9 mouse cellular contexts compared by ENCODE assay signal in the genomic region with DNA sequence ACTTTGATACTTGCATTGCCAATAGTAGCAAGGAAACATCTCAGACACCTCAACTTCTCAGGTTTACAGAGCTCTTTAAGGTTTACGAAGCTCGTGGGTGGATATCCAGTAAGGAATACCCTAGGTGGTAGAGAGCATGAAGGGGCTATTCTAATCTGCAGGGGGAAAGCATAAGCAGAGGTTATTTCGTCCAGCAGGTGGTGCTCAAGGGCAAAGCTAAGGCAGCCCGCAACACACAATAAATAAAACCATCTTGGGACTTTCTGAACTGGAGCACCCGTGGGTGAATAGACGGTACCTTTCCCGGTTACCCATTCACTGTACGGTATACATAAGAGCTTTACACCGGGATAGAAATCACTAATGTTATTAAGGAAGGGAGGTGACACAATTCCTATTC.
A peak's percentile ranks its signal among the peaks of the same experiment; 100 is the strongest.
DNase-seq lines count a peak whose midpoint lies in the region; ATAC-seq and TF ChIP-seq lines count a peak whose summit lies in the region.
"Had no signal": no experiment of that assay in that cellular context is flagged by ENCODE, and none has a peak within 500 bp of the region (broad histone marks: within the 10 kb centered on the region; RNA-seq: fewer than 3 reads in every experiment).

No protein-coding gene starts in this region.

- peak; percentile 98 for TF ChIP-seq RAD21 in CH12.LX (IDR thresholded peaks at IDR 0.05; ENCODE audit: low read depth, low read length)

- ATAC-seq in forebrain, embryonic 13.5 days = peak; percentile 93
- ATAC-seq in neutrophil, adult 5-6 weeks (ENCODE audit: extremely low read depth, insufficient number of reproducible peaks, low FRiP score, poor library complexity, severe bottlenecking) = peak; percentile 89

- no peaks in the 10 kb centered on the region for H3K36me3 ChIP-seq in CH12.LX (replicated peaks in 1 of 2; ENCODE audit: control insufficient read depth in 1 of 2, insufficient read depth in 1 of 2, low read length in 1 of 2)
- no peaks in the 10 kb centered on the region for H3K36me3 ChIP-seq in forebrain, embryonic 13.5 days (ENCODE audit: poor library complexity, severe bottlenecking)

- no peak for TF ChIP-seq POLR2A in CH12.LX (IDR thresholded peaks at IDR 0.05; ENCODE audit: low read depth, low read length)

- no peaks in the 10 kb centered on the region; the same call in none of the 2 replicates for H3K79me2 ChIP-seq in CH12.LX (replicated peaks; ENCODE audit: control insufficient read depth, extremely low read depth, insufficient read depth, poor library complexity, severe bottlenecking)

- H3K4me3 ChIP-seq in CH12.LX (replicated peaks in 1 of 3; ENCODE audit: low read depth in 2 of 3, low read length in 2 of 3, poor library complexity in 1 of 3) = peak overlapping the region; percentile 34 to 46 (median 37)
- H3K4me3 ChIP-seq in forebrain, embryonic 13.5 days = no peak overlapping the region
- H3K4me3 ChIP-seq: erythroblast, embryonic 14.5 days had no signal

- WGBS in forebrain, embryonic 13.5 days = 19% methylated on average over 9 of the region's 9 CpGs

- peak; percentile 80 to 96 for TF ChIP-seq CTCF in CH12.LX (conservative IDR thresholded peaks at IDR 0.05 in 1 of 2, IDR thresholded peaks at IDR 0.05 in 1 of 2; ENCODE audit: low read depth in 2 of 2, low read length in 2 of 2)

- peaks cover 10 to 28% of the 10 kb centered on the region in 2 experiments; a peak in 3 of 4 replicates for H3K4me1 ChIP-seq in CH12.LX (ENCODE audit: control insufficient read depth in 1 of 2, insufficient read depth in 2 of 2)
- H3K4me1 ChIP-seq in forebrain, embryonic 13.5 days = no peaks in the 10 kb centered on the region

- H3K9me3 ChIP-seq in CH12.LX (replicated peaks; ENCODE audit: low read length) = no peaks in the 10 kb centered on the region
- H3K9me3 ChIP-seq in forebrain, embryonic 13.5 days (replicated peaks) = no peaks in the 10 kb centered on the region

- in situ Hi-C loops in CH12.LX (cut with MboI; ENCODE audit: low pct_ligation_motif_present, low pct_unique_long_range_greater_than_20kb, low sequenced_read_pairs) = loop anchor here (5.0 kb wide), 1 partner anchor 141 kb away; a partner anchor contains a TSS

- no peak overlapping the region for H3K27ac ChIP-seq in CH12.LX (ENCODE audit: insufficient read depth, low read depth)
- no peak overlapping the region for H3K27ac ChIP-seq in forebrain, embryonic 13.5 days

- H3K4me2 ChIP-seq in CH12.LX (ENCODE audit: insufficient read depth, low read depth, poor library complexity, severe bottlenecking) = peak overlapping the region; percentile 81; the same call in 1 of the 2 replicates
- H3K4me2 ChIP-seq in forebrain, embryonic 13.5 days = peak overlapping the region; percentile 35; the same call in 1 of the 2 replicates

- peak; percentile 86 for DNase-seq in CH12.LX (ENCODE audit: extremely low read depth)
- DNase-seq in c-Kit-positive CD71-negative TER-119-negative erythroid progenitor cells, embryonic 14.5 days (ENCODE audit: low read depth) = peak; percentile 24
- DNase-seq in heart, postnatal 4 days = peak; percentile 84
- DNase-seq in layer of hippocampus, adult 18-20 months (ENCODE audit: low spot score in 2 of 2) = peak; percentile 46 to 90
- peak; percentile 69 to 79 for DNase-seq in lung, adult 18-20 months
- peak; percentile 21 for DNase-seq in testis, postnatal 14 days (ENCODE audit: low spot score)

- dilution Hi-C loops in CH12.LX (cut with MboI; ENCODE audit: extremely low pct_ligation_motif_present, extremely low pct_unique_long_range_greater_than_20kb, low sequenced_read_pairs) = no loop called here

- no peak for TF ChIP-seq EP300 in CH12.LX (IDR thresholded peaks at IDR 0.05; ENCODE audit: low read length)

- peak overlapping the region; percentile 45; the same call in 1 of the 2 replicates for H3K9ac ChIP-seq in CH12.LX (ENCODE audit: insufficient read depth, low read depth)
- H3K9ac ChIP-seq in forebrain, embryonic 13.5 days = no peak overlapping the region

- no peaks in the 10 kb centered on the region for H3K27me3 ChIP-seq in CH12.LX (replicated peaks)
- H3K27me3 ChIP-seq in forebrain, embryonic 13.5 days = no peaks in the 10 kb centered on the region

TF ChIP-seq in CH12.LX, 34 proteins besides CTCF, POLR2A, EP300 and RAD21:
- TF ChIP-seq BHLHE40 (IDR thresholded peaks at IDR 0.05; ENCODE audit: low read depth, low read length) = no peak
- 0 out of 2 replicates have a peak, but pooled peaks have one; percentile 23 for TF ChIP-seq JUND (conservative IDR thresholded peaks at IDR 0.05; ENCODE audit: low read depth, low read length)
- TF ChIP-seq MAZ (IDR thresholded peaks at IDR 0.05; ENCODE audit: low read depth, low read length) = no peak
- TF ChIP-seq CHD2 (IDR thresholded peaks at IDR 0.05; ENCODE audit: low read length) = no peak
- TF ChIP-seq SMC3 (IDR thresholded peaks at IDR 0.05; ENCODE audit: low read depth, low read length) = peak; percentile 97
- TF ChIP-seq ZNF384 (IDR thresholded peaks at IDR 0.05; ENCODE audit: low read depth, low read length) = no peak
- TF ChIP-seq POLR2AphosphoS2 (IDR thresholded peaks at IDR 0.05; ENCODE audit: low read depth, low read length) = no peak
- TF ChIP-seq E2F4 (IDR thresholded peaks at IDR 0.05; ENCODE audit: insufficient replicate concordance, low read depth, low read length) = no peak
- no peak; the same call in 1 of the 2 replicates for TF ChIP-seq MYC (IDR thresholded peaks at IDR 0.05; ENCODE audit: low read depth, low read length)
- TF ChIP-seq NELFE (IDR thresholded peaks at IDR 0.05; ENCODE audit: low read depth, low read length) = no peak
- TF ChIP-seq ETS1 (conservative IDR thresholded peaks at IDR 0.05; ENCODE audit: low read depth, low read length) = no peak
- TF ChIP-seq JUN (IDR thresholded peaks at IDR 0.05; ENCODE audit: insufficient read depth, low read depth, low read length) = no peak
- peak; percentile 27; the same call in 1 of the 2 replicates for TF ChIP-seq ELF1 (IDR thresholded peaks at IDR 0.05; ENCODE audit: low read depth, low read length)
- TF ChIP-seq MAFK (IDR thresholded peaks at IDR 0.05; ENCODE audit: insufficient replicate concordance, low read length) = no peak
- TF ChIP-seq CHD1 (IDR thresholded peaks at IDR 0.05; ENCODE audit: low read depth, low read length) = no peak
- TF ChIP-seq ZKSCAN1 (IDR thresholded peaks at IDR 0.05; ENCODE audit: borderline replicate concordance, low read depth, low read length) = no peak
- peak; percentile 82 for TF ChIP-seq ZC3H11A (IDR thresholded peaks at IDR 0.05; ENCODE audit: low read depth, low read length)
- TF ChIP-seq ZMIZ1 (IDR thresholded peaks at IDR 0.05; ENCODE audit: low read depth, low read length) = no peak
- TF ChIP-seq UBTF (IDR thresholded peaks at IDR 0.05; ENCODE audit: low read depth, low read length) = no peak
- TF ChIP-seq SIN3A (IDR thresholded peaks at IDR 0.05; ENCODE audit: low read length) = no peak
- no peak for TF ChIP-seq KAT2A (IDR thresholded peaks at IDR 0.05; ENCODE audit: insufficient replicate concordance, low read length)
- no peak for TF ChIP-seq PAX5 (IDR thresholded peaks at IDR 0.05; ENCODE audit: low read length)
- no peak for TF ChIP-seq TCF12 (IDR thresholded peaks at IDR 0.05; ENCODE audit: low read depth, low read length)
- TF ChIP-seq MXI1 (IDR thresholded peaks at IDR 0.05; ENCODE audit: low read depth, low read length) = no peak
- no peak for TF ChIP-seq NRF1 (IDR thresholded peaks at IDR 0.05; ENCODE audit: low read depth, low read length)
- TF ChIP-seq IRF4 (IDR thresholded peaks at IDR 0.05; ENCODE audit: low read depth, low read length) = peak; percentile 80
- TF ChIP-seq HCFC1 (IDR thresholded peaks at IDR 0.05; ENCODE audit: low read depth, low read length) = no peak
- TF ChIP-seq MAX (IDR thresholded peaks at IDR 0.05; ENCODE audit: low read length) = no peak
- no peak for TF ChIP-seq USF2 (conservative IDR thresholded peaks at IDR 0.05; ENCODE audit: low read depth, low read length)
- no peak for TF ChIP-seq USF1 (IDR thresholded peaks at IDR 0.05; ENCODE audit: low read depth, low read length)
- TF ChIP-seq RCOR1 (conservative IDR thresholded peaks at IDR 0.05; ENCODE audit: low read depth, low read length) = no peak
- TF ChIP-seq GABPA (IDR thresholded peaks at IDR 0.05; ENCODE audit: insufficient replicate concordance, low read depth, low read length) = no peak
- TF ChIP-seq TBP (conservative IDR thresholded peaks at IDR 0.05; ENCODE audit: low read depth, low read length) = no peak
- no peak for TF ChIP-seq MEF2A (IDR thresholded peaks at IDR 0.05; ENCODE audit: borderline replicate concordance, low read depth, low read length)
TF ChIP-seq in CH12.LX: peak in this region for 5.

Comparison
In these comparisons a context has a peak if more than half of its experiments do, and no peak if none do; other contexts are left out.
1. DNase-seq: peak in every context shown above with its lines; median percentile 86 in CH12.LX; 84 in heart, postnatal 4 days; 74 in lung, adult 18-20 months; 68 in layer of hippocampus, adult 18-20 months; 24 in c-Kit-positive CD71-negative TER-119-negative erythroid progenitor cells, embryonic 14.5 days; 21 in testis, postnatal 14 days.